Mouse (Mus musculus) heart, adult 8-10 months (tissue): ENCODE results near the gene Fam168a. TPM values are rescaled to one million over a fixed set of nuclear protein-coding genes. Genes with fewer than 3 reads are reported as not detected.

ENCODE experiments used
- DNase-seq: peaks from one replicate; pipeline ENCODE4 v3.0.0; 2022; ENCODE audit warnings: low spot score
- microRNA-seq: library from miRNA; unstranded; fragments of <30 nt; microRNA quantifications from one replicate; pipeline ENCODE4 v1.2.0, GENCODE M21; 2022
- total RNA-seq, 4 experiments: library from RNA; stranded (reverse); gene quantifications; 2 replicates each; pipeline ENCODE4 v1.2.4; 2022

Fam168a gene
- total RNA-seq, 4 experiments from 2014 or later, result 32.7 to 35.7 (median 34.1) TPM

DNA sequence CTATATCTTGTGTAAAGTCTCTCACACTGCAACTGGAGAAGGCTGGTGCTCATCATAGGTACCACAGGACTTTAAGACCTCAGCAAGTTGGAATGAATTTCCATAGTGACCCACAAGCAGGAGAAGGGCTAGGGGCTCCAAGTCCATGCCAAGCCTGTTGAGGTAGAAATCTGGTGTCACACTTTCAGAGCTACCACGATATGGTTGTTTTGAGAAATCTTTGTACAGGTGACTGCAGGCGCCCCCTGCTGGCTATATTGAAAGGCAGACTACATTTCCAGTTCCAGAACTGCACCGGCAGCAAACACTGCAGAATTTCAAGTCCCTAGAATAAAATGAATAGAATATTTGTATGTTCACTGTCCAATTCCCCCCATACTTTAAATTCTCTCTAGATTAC, 160.2 kb downstream of the Fam168a start:
- peak; percentile 71 for DNase-seq

DNA sequence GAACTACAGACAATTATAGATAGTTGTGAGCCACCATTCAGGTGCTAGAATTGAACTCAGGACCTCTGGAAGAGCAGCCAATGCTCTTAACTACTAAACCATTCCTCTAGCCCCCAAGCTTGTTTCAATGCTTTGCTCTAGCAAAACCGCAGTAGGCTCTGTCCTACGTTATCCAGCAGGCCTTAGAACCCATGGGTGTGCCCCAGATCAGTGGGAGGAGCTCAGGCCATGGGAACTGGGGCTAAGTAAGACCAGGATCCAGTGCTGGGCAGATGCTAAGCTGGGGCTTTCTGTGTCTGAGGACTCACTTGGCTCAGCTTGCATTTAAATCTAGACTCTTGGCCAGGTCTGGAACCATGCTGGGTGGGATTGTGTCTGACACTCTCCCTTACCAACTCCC, 161.1 kb downstream of the Fam168a start:
- DNase-seq, result no peak

DNA sequence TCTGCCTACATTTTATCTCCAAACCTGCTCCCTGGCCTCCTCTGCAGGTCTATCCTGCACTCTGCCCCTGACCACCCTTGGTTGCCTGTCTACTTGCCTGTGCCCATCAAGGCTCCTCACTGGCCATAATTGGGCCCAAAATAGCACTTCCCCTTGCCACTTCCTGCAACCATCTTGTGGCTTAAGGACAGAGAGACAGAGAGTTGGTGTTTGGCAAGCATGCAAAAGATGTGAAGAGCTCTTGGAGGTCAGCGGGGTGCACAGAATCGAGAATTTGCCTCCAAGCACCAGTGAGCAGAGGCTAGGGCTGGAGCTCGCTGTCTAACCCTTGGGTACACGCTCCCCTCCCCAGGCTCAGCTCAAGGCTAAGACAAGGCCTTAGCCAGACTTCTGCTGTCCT, 162.1 kb downstream of the Fam168a start:
- no peak for DNase-seq

DNA sequence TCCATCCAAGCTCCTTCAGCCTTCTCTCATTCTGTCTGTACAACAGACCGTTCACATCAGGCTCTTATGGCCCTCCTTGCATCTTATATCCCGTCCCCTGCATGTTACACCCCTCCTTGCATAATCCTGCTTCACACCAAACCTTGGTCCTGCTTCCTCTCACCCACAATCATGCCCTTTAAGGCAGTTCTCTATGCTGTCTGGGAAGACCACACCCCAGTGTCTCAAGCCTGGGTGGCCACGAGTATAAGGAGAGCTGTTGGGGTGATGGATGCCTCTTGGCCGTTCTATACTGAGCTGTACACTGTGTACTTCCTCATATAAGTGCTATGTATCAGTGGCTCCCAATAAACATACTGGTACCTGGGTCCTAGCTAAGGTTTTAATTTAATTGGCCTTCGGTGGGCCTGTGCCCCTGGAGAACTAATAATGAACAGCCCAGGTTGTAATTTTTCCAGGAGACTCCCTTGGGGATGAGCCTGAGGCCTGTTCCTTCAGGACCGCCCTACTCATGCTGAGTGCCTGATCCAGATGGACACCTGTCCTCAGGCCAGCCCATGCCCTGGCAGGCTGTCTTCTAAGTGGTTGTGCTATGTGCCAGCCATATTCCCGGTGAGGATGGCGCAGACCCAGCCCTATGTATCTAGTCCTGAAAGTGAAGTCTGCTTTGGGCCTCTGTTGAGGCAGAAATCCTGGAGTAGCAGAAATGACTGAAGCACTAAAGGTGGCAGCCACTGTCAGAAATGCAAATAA, 163.6 kb downstream of the Fam168a start:
- no peak for DNase-seq

DNA sequence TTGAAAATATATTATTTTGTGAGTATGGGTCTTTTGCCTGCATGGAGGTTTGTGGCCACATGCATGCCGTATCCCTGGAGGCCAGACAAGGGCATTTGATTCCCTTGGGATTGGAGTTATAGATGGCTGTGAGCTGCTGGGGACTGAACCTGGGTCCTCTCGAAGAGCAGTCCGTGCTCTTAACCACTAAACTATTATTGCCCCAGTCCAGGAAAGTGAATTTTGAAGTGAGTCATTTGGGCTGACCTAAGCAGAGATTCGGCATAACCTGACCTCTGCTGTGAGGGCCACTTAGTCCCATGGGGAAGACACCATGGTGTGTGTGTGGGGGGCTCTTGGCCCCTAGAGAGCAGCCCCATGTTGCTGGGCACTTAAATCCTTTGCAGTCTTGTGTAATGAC, 164.9 kb downstream of the Fam168a start:
- DNase-seq, result no peak

DNA sequence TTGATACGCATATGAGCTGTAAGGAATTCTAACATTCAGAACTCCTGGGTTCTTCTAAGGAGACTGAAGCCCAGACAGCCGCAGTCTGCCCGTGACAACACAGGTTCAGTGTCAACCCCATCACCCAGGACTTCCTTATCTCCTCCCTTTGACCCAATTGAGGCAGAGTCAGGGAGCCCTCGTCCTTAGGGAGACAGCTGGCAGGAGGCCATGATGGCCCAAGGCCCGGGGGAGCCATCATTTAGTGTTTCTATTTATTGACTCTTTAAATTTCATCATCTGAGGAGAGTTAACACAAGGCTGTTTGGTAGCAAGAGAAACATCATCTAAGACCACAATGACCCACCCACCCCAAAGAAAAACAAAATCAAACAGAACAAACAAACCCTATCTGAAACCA, 165.5 kb downstream of the Fam168a start:
- DNase-seq, result peak; percentile 48

DNA sequence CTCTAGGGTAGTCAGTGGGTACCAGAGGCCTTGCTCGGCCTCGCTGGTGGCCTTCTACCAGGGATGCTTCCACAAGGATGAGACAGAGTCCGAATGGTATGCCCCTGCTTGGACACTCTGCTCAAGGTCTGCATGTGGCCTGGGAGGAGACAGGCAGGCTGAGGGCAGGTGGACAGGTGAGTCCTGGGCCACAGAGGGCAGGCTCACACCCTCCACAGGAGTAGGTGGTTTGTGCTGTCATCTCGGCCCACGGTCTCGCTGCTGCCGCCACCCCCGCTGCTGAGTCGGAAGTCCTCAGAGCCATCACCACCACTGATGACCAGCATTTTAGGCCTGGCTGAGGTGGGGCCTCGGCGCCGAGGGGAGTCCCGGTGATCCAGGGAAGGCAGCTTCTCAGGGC, 166.8 kb downstream of the Fam168a start:
- DNase-seq, result no peak

DNA sequence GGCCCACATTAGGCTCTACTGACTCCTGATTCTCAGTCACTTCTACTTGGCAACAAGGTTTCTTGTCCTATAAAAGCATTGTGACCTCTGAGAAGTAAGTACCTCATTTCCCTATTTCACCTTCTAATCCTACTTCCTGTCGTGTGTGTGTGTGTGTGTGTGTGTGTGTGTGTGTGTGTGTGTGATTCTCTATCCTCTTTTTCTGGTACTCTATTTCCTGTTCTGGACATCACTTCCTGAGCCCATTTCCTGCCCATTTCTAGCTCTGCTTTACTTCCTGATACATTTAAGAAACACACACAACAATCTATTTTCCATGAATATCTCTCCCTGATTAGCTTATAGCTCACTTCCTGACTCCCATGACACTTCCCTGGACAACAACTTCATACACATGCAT, 169.4 kb downstream of the Fam168a start:
- no peak for DNase-seq

DNA sequence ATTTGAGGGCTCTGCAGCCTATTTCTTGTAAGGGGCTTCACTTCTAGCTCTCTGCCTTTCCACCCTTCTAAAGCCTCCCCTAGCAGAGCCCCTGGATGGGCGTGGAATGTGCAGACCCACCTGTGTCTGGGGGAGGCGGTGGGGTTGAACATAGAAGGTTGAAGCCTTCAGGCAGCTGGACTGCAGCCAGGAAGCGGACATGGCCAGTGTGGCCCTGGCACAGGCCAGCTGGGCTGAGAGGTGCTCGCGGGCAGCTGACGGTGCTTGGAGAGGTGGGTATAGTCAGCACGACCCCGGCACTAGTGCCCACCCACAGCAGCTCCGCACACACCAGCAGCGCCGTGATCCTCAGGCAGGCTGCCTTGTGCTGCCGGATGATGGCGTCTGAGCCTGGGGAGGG, 169.9 kb downstream of the Fam168a start:
- DNase-seq, result no peak

DNA sequence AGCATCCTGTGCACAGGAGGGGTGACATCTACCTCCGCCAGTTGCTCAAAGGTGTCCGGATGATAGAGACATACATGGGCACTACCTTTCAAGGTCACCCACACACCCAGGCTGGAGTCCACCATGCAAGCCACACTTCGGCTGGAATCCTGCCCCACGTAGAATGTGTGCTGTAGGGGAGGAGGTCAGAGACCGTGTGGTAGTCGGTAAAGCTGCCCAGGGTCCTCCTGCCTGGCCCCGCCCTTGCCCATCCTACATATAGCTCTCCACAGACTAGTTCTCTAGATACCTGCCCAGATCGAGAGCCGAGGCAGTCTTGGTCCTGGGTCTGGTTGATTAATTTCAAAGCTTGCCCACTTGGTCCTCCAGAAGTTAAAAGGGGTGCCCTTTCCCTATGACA, 170.3 kb downstream of the Fam168a start:
- no peak for DNase-seq

DNA sequence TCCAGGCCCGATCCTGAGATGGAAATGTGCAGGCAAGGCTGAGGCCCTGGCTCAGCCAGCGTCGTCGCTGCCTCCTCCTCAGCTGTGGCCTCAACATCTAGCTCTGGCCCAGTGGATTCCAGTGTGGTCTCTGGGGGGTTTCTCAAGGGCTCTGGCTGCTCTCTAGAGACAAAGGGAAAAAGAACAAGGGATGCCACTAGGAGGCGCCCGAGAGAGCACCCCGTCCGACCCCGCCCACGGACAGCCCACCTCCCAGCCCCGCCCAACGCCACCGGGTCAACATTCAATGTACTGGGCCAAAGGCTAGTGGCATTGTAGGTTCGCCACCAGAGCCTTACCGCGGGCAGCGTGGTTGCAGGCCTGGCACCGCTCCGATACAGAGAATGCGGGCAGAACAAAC, 173.2 kb downstream of the Fam168a start:
- peak; percentile 48 for DNase-seq

DNA sequence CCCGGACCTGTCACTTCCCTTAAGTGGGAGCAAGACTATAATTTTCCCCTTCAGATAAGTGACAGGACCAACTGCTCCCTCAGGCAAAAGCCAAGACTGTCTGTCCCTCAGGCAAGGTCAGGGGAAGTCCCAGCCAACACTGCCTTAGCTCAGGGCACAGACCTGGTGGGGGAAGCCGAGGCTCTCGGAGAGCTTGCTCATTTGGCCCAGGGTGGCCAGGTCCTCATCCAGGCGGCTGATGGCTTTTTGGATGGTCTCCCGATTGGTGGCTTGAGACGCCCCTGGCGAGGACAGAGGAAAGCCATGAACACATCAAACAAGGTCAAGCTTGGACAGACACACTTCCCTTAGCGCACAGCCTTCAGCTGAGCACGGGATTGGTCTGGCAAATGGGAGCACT, 175.1 kb downstream of the Fam168a start:
- no peak for DNase-seq

DNA sequence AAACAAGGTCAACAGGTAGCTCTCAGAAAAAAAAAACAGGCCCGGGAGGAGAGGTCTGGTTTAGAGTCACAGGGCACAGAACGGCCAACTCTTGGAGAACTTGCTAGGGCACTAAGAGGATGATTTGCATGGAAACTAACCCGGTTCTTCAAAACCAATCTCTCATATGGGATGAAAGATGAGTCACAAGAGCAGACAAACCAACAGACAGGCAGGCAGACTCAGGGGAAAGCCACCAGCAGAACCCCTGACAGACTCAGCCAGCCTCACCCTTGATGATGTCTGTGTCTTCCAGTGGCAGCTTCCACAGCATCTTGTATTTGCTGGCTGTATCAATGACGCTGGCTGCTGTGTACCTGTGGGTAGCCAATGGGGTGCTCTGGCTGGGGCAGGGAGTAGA, 175.5 kb downstream of the Fam168a start:
- DNase-seq, result no peak

DNA sequence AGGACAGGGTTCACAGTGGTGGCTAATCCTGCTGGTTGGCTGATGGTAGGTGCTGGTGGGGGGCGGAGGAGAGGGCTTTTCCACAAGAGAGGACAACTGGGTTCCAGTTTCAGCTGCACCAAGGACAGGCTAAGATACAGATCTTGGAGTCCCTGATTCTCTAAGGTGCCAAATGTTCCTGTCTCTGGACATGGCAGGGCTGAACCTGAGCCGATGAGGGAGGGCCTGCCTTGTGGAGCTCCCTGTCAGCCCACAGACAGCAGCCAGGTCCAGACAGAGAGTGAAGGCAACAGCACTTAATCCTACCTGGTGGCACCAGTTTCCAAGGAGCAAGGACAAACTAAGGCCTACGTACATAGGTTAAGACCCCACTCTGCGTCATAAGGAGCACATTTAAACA, 178.0 kb downstream of the Fam168a start:
- no peak for DNase-seq

DNA sequence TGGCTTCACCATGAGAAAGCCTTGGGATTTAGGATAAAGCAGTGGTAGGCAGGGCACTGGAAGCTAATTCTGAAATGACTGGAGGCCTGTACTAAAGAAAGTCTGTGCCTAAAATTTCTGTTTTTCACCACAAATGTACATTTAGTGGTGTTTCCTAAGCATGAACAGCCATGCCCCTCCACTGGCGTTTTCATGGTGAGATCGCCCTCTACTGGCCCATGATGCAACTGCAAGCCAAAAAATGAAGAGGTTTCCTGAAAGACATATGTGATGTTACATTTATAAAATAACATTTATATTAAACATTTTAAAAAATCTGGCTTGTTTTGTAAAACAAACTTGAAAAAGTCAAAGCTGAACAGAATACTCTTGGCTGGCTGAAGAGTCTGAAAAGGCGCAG, 180.1 kb downstream of the Fam168a start:
- DNase-seq, result peak; percentile 59

Small RNA genes within 50 kb of the gene (microRNA-seq; reads per million reads assigned to microRNA genes)
- 194 reads per million, percentile 66 among the genes with 10 or more reads in this experiment for gene Mir3102

Other genes starting within 250 kb of the Fam168a start
- gene Ucp3, start 233.6 kb upstream of the Fam168a start, total RNA-seq, result 10 to 100 TPM; 20.7 to 55.8 (median 48.5) TPM
- gene Ucp2, start 213.3 kb upstream of the Fam168a start, total RNA-seq, result 100 to 1,000 TPM; 165 to 276 (median 226) TPM
- under 1 TPM in 1 of 4 experiments, not detected in 3; 0.50 TPM for gene Dnajb13, start 191.7 kb upstream of the Fam168a start, total RNA-seq
- gene Coa4, start 169.6 kb upstream of the Fam168a start, total RNA-seq, result 10 to 100 TPM; 14.3 to 19.9 (median 17.6) TPM
- 10 to 100 TPM; 60.7 to 63.9 (median 62.5) TPM for gene Rab6a, start 99.2 kb upstream of the Fam168a start, total RNA-seq
- 10 to 100 TPM; 69.4 to 78.5 (median 76.5) TPM for gene Mrpl48, start 98.3 kb upstream of the Fam168a start, total RNA-seq
- gene Plekhb1, start 44.2 kb upstream of the Fam168a start, total RNA-seq, result 1 to 10 TPM; 2.9 to 3.7 (median 3.4) TPM
- gene Relt, start 156.8 kb downstream of the Fam168a start, total RNA-seq, result 1 to 10 TPM; 3.8 to 4.1 (median 3.9) TPM
- 10 to 100 TPM; 25.0 to 36.6 (median 28.1) TPM for gene Arhgef17, start 225.5 kb downstream of the Fam168a start, total RNA-seq